Mouse (Mus musculus): ENCODE measurements around the gene Ccser1. TPM values are rescaled to one million over a fixed set of nuclear protein-coding genes. Genes with fewer than 3 reads are reported as not detected.

Gene Ccser1
- polyA plus RNA-seq, 1 experiment from 2014 or later, result 22.4 TPM

DNA sequence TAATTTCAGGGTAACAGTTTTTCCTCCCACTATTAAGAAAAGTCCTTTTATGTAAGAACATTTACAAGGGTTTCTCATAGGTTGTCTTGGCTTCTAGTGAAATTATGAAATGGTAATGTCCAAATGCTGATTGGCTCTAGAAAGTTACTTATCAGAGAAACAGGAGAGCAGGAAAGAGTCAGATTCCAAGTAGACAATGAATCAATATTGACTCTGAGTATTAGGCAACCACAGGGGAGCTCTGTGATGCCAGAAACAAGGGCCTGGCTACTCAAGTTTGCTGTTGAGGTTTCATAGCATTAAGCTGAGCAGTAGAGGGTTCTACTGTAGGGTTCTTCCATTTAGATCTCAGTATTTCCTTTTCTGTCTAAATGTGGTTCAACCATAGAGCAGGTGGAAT lies 481.3 kb downstream of the Ccser1 start:
- Histone ChIP-seq H3K4me1 (no peaks in the 10 kb centered on the region), H3K4me2 (no peak overlapping the region), H3K36me3 (ENCODE audit: poor library complexity, severe bottlenecking) (no peaks in the 10 kb centered on the region), H3K27ac (no peak overlapping the region), H3K27me3 (no peaks in the 10 kb centered on the region), H3K9me3 (replicated peaks) (no peaks in the 10 kb centered on the region), H3K9ac (no peak overlapping the region), H3K4me3 (no peak overlapping the region)
- no peak for ATAC-seq

DNA sequence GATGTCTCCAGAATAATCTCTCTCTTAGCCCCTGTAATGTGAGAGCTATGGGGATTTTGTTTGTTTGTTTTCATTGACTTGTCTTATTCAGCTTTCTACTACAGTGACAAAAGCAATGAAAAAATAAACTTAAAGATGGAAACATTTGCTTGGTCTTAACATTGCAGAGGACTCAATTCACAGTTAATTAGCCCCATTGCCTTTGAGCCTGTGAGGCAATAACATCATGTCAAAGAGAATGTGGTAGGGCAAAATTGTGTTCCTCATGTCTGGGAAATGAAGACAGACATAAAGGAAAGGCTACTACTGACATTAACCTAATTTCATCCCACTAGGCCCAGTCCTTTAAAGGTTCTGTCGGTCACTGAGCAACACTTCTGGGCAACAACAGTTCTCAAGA lies 484.4 kb downstream of the Ccser1 start:
- Histone ChIP-seq H3K9ac (no peak overlapping the region), H3K27me3 (no peaks in the 10 kb centered on the region), H3K27ac (no peak overlapping the region), H3K36me3 (ENCODE audit: poor library complexity, severe bottlenecking) (no peaks in the 10 kb centered on the region), H3K9me3 (replicated peaks) (no peaks in the 10 kb centered on the region), H3K4me3 (no peak overlapping the region), H3K4me1 (no peaks in the 10 kb centered on the region), H3K4me2 (no peak overlapping the region)
- no peak for ATAC-seq
- 86% methylated on average over 1 of the region's 1 CpGs for WGBS

GRCm38 (mm10) chr6:61687002-61687401 lies 506.9 kb downstream of the Ccser1 start:
- Histone ChIP-seq H3K27ac (no peak overlapping the region), H3K4me1 (no peaks in the 10 kb centered on the region), H3K9me3 (replicated peaks) (no peaks in the 10 kb centered on the region), H3K9ac (no peak overlapping the region), H3K4me2 (no peak overlapping the region), H3K27me3 (no peaks in the 10 kb centered on the region), H3K4me3 (no peak overlapping the region), H3K36me3 (ENCODE audit: poor library complexity, severe bottlenecking) (no peaks in the 10 kb centered on the region)
- WGBS, result 27% methylated on average over 2 of the region's 2 CpGs
- no peak for ATAC-seq

GRCm38 (mm10) chr6:61703003-61703402 lies 522.9 kb downstream of the Ccser1 start:
- Histone ChIP-seq H3K4me2 (no peak overlapping the region), H3K4me1 (no peaks in the 10 kb centered on the region), H3K27me3 (no peaks in the 10 kb centered on the region), H3K9me3 (replicated peaks) (no peaks in the 10 kb centered on the region), H3K9ac (no peak overlapping the region), H3K27ac (no peak overlapping the region), H3K4me3 (no peak overlapping the region), H3K36me3 (ENCODE audit: poor library complexity, severe bottlenecking) (no peaks in the 10 kb centered on the region)
- ATAC-seq, result no peak
- WGBS, result 94% methylated on average over 7 of the region's 7 CpGs

DNA sequence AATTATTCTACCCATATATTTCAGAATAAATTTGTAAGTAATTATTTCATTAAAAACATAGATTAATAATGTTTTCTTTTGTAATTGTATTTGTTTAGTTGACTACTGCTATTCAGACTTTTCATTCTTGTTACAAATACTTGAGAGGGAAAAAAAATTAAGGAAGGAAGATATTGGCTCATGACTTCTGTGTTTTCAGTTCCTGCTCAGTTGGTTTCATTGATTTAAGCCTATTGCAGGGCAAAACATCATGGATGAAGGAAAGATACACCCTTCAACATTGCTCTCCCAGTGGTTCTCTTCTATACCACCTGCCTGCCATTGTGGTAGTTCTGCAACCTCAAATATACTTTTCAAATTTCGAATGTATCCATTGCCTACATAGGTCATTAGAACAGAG lies 541.1 kb downstream of the Ccser1 start:
- WGBS, result 86% methylated on average over 1 of the region's 1 CpGs
- Histone ChIP-seq H3K36me3 (ENCODE audit: poor library complexity, severe bottlenecking) (no peaks in the 10 kb centered on the region), H3K27ac (no peak overlapping the region), H3K27me3 (no peaks in the 10 kb centered on the region), H3K4me2 (no peak overlapping the region), H3K4me3 (no peak overlapping the region), H3K9ac (no peak overlapping the region), H3K4me1 (no peaks in the 10 kb centered on the region), H3K9me3 (replicated peaks) (no peaks in the 10 kb centered on the region)
- no peak for ATAC-seq

DNA sequence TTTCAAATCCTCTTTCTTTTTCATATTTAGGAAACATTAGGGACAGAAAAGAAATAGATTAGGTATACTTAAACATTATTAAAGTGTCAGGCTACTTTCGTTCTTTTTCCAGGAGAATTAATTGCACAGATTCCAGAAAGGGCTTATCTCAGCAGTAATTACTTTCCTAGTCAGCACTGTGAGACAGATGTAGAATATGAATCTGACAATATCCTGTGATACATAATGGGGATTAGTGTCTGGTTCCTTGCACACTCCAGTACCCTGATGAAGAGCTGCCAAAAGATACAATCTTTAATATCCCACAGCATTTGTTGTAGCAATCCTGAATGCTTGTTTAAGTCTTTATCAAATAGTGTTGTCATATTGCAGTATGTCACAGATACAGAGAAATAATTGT lies 548.9 kb downstream of the Ccser1 start:
- Histone ChIP-seq H3K27me3 (no peaks in the 10 kb centered on the region), H3K4me3 (no peak overlapping the region), H3K9me3 (replicated peaks) (no peaks in the 10 kb centered on the region), H3K27ac (no peak overlapping the region), H3K9ac (no peak overlapping the region), H3K4me1 (no peaks in the 10 kb centered on the region), H3K36me3 (ENCODE audit: poor library complexity, severe bottlenecking) (no peaks in the 10 kb centered on the region), H3K4me2 (no peak overlapping the region)
- peak; percentile 71; the same call in 1 of the 2 replicates for ATAC-seq
- 25% methylated on average over 1 of the region's 1 CpGs for WGBS

GRCm38 (mm10) chr6:61730088-61730880 lies 550.2 kb downstream of the Ccser1 start:
- WGBS, result 82% methylated on average over 5 of the region's 5 CpGs
- Histone ChIP-seq H3K9me3 (replicated peaks) (no peaks in the 10 kb centered on the region), H3K27me3 (no peaks in the 10 kb centered on the region), H3K27ac (no peak overlapping the region), H3K4me1 (no peaks in the 10 kb centered on the region), H3K9ac (no peak overlapping the region), H3K36me3 (ENCODE audit: poor library complexity, severe bottlenecking) (no peaks in the 10 kb centered on the region), H3K4me2 (no peak overlapping the region), H3K4me3 (no peak overlapping the region)
- no peak for ATAC-seq

DNA sequence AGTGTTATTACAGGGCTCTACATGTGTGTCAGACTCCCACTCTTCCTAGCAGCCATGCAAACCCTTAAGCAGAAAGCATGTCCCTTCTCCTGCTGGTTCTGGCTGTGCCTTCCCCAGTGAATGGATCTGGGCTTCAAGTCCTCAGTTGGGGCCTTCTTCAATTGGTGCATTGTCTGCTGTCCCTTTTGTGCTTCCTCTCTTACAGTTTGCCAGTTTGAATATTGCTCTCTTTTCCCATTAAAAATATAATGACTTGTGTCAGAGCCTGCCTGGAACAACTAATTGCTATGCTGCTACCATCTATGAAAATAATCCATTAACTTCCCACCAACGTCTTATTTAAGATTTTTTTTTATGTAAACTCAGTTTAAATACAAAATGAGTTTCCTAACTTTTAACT lies 566.2 kb downstream of the Ccser1 start:
- Histone ChIP-seq H3K9me3 (replicated peaks) (no peaks in the 10 kb centered on the region), H3K27ac (no peak overlapping the region), H3K4me1 (no peaks in the 10 kb centered on the region), H3K4me3 (no peak overlapping the region), H3K4me2 (no peak overlapping the region), H3K36me3 (ENCODE audit: poor library complexity, severe bottlenecking) (no peaks in the 10 kb centered on the region), H3K27me3 (no peaks in the 10 kb centered on the region), H3K9ac (no peak overlapping the region)
- 34% methylated on average over 1 of the region's 1 CpGs for WGBS
- ATAC-seq, result no peak

GRCm38 (mm10) chr6:61762135-61762534 lies 582.0 kb downstream of the Ccser1 start:
- WGBS, result 92% methylated on average over 3 of the region's 3 CpGs
- H3K4me2 ChIP-seq, result no peak overlapping the region

DNA sequence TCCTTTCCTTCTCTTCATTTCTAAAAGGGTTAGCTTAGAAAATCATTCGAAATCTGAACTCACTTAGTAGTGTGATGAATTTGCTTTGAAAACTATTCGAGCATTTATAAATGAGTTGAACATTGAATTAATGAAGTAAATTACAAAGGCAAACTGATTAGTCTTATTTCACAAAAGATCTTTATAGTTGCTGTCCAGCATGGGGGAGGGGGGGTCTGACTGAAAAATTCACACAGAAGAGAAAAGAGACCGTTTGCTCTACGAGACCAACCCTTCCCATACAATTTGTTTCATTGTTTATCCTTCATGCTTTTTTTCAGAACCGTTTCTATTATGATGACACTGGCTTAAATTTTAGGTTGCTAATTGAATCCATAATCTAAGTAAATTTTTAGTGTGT lies 583.3 kb downstream of the Ccser1 start:
- ATAC-seq, result no peak; the same call in 1 of the 2 replicates
- no peak overlapping the region for H3K27ac ChIP-seq
- WGBS, result 20% methylated on average over 5 of the region's 5 CpGs
- H3K9me3 ChIP-seq (replicated peaks), result no peaks in the 10 kb centered on the region
- no peaks in the 10 kb centered on the region for H3K4me1 ChIP-seq
- H3K27me3 ChIP-seq, result no peaks in the 10 kb centered on the region
- no peak overlapping the region for H3K9ac ChIP-seq
- no peak overlapping the region for H3K4me3 ChIP-seq
- no peaks in the 10 kb centered on the region for H3K36me3 ChIP-seq (ENCODE audit: poor library complexity, severe bottlenecking)
- H3K4me2 ChIP-seq, result no peak overlapping the region

More at GRCm38 (mm10) chr6:61762135-61762534, 582.0 kb downstream of the Ccser1 start:
- H3K4me3 ChIP-seq, result no peak overlapping the region
- H3K27ac ChIP-seq, result no peak overlapping the region
- H3K27me3 ChIP-seq, result no peaks in the 10 kb centered on the region
- H3K36me3 ChIP-seq (ENCODE audit: poor library complexity, severe bottlenecking), result no peaks in the 10 kb centered on the region
- no peaks in the 10 kb centered on the region for H3K4me1 ChIP-seq
- no peak overlapping the region for H3K9ac ChIP-seq
- ATAC-seq, result no peak
- H3K9me3 ChIP-seq (replicated peaks), result no peaks in the 10 kb centered on the region

- WGBS, result 59% methylated on average over 2 of the region's 2 CpGs
- Histone ChIP-seq H3K36me3 (ENCODE audit: poor library complexity, severe bottlenecking) (no peaks in the 10 kb centered on the region), H3K9ac (no peak overlapping the region), H3K27me3 (no peaks in the 10 kb centered on the region), H3K9me3 (replicated peaks) (no peaks in the 10 kb centered on the region), H3K4me1 (0 out of 2 replicates have a peak, but pooled peaks cover 4% of the 10 kb centered on the region), H3K4me3 (no peak overlapping the region), H3K27ac (no peak overlapping the region), H3K4me2 (no peak overlapping the region)
- no peak for ATAC-seq
These were observed 585.7 kb downstream of the Ccser1 start for GRCm38 (mm10) chr6:61765801-61766200.

DNA sequence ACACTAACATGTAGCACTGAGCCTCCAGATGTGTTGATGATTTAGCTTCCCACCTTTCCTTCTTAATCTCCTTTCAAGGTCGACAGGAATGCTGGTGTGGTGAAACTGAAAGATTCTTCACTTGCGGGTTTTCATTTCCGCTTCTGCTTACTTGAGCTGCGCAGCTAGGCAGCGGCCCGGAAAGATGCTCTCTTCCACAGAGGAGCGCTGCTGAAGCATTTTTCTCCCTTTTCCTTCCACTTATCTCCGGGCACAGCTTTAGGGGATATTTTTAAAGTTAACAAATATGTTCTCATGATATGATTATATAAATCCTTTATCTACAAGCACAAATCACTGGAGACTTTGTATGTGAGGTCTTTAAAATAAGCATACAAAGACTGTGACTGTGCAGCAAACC lies 587.0 kb downstream of the Ccser1 start:
- Histone ChIP-seq H3K4me3 (no peak overlapping the region), H3K9ac (no peak overlapping the region), H3K27me3 (no peaks in the 10 kb centered on the region), H3K36me3 (ENCODE audit: poor library complexity, severe bottlenecking) (no peaks in the 10 kb centered on the region), H3K27ac (no peak overlapping the region), H3K4me1 (0 out of 2 replicates have a peak, but pooled peaks cover 4% of the 10 kb centered on the region), H3K4me2 (no peak overlapping the region), H3K9me3 (replicated peaks) (no peaks in the 10 kb centered on the region)
- 85% methylated on average over 8 of the region's 8 CpGs for WGBS
- ATAC-seq, result no peak

GRCm38 (mm10) chr6:61786706-61787105 lies 606.6 kb downstream of the Ccser1 start:
- Histone ChIP-seq H3K36me3 (ENCODE audit: poor library complexity, severe bottlenecking) (no peaks in the 10 kb centered on the region), H3K9me3 (replicated peaks) (no peaks in the 10 kb centered on the region), H3K4me1 (0 out of 2 replicates have a peak, but pooled peaks cover 3% of the 10 kb centered on the region), H3K9ac (no peak overlapping the region), H3K27ac (no peak overlapping the region), H3K27me3 (no peaks in the 10 kb centered on the region), H3K4me3 (no peak overlapping the region), H3K4me2 (no peak overlapping the region)
- WGBS, result 87% methylated on average over 2 of the region's 2 CpGs
- no peak for ATAC-seq

Measured in forebrain, embryonic 13.5 days (tissue).